Mouse (Mus musculus) spleen, adult 2 months (tissue): ENCODE results near the gene Rnf34.

Experiments
- CTCF ChIP-seq: fragments of 200-500 bp; IDR thresholded peaks from 2 replicates; pipeline ENCODE4 v1.5.1; 2011; ENCODE audit warnings: mild to moderate bottlenecking, inconsistent platforms; ENCODE audit not compliant: insufficient read depth, insufficient read length, insufficient replicate concordance; ENCODE audit errors: extremely low read depth
- POLR2A ChIP-seq: fragments of 200-500 bp; IDR thresholded peaks from 2 replicates; pipeline ENCODE4 v1.6.1; 2011; ENCODE audit warnings: low read depth, low read length, inconsistent platforms

- TF ChIP-seq POLR2A (no peak), CTCF (no peak)
These were observed 26.8 kb downstream of the Rnf34 start for GRCm38 (mm10) chr5:122876671-122877070.
